Mouse (Mus musculus) brain, embryonic 14.5 days (tissue): Measurements from ENCODE around the gene 3830406C13Rik.

ENCODE experiments used
- CTCF ChIP-seq: fragments of 200-500 bp; IDR thresholded peaks from 2 replicates; pipeline ENCODE4 v1.5.1; 2012; ENCODE audit warnings: inconsistent platforms, mild to moderate bottlenecking, moderate library complexity, borderline replicate concordance; ENCODE audit not compliant: insufficient read depth, insufficient read length; ENCODE audit errors: extremely low read depth
- POLR2A ChIP-seq: fragments of 200-500 bp; IDR thresholded peaks from 2 replicates; pipeline ENCODE4 v1.6.1; 2012; ENCODE audit warnings: mild to moderate bottlenecking, inconsistent platforms, borderline replicate concordance; ENCODE audit not compliant: poor library complexity, insufficient read depth, insufficient read length, severe bottlenecking; ENCODE audit errors: extremely low read depth

DNA sequence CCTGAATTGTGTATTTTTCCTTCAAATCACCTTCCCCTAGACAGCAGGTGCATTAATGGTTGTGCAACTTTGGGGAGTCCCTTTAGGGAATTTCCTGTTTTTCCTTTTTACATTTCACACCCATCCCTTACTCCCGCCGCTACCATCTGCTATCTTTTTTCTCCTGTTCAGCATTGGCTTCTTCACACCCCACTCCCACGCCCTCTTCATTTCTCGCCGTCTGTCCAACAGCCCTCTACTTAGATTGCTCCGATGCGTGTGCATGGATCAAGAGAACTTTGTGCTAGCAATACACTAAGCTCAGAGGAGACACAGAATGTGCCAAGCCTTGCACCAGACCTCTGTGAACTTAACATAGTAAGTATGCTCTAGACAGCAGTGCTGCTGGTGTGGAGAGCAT is 12.4 kb downstream of the 3830406C13Rik start:
- TF ChIP-seq CTCF (no peak), POLR2A (no peak)
